Mouse (Mus musculus): Measurements from ENCODE around the gene Adi1.

DNA sequence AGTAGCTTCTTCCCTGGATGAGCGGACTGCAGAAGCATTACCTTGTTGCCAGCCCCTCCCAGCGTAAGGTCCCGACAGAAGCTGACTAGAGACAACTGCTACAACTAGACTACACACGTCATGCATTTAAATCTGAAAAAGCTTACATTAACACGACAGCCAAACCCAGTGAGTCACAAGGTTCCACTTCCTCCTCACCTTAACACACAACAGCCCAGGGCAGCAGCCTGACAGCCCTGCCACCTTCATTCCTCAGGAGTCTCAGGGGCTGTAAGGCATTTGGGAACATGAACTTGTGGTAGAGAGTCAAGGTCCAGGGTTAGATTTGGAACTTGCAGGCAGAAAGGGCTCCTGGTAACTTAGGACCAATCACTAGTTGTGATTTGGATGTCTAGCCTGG is 52.0 kb downstream of the Adi1 start:
- TF ChIP-seq GATA1 (IDR thresholded peaks at IDR 0.05; ENCODE audit: low read depth, low read length) (no peak), GABPA (IDR thresholded peaks at IDR 0.05; ENCODE audit: low read depth, low read length) (no peak), MAFK (IDR thresholded peaks at IDR 0.05; ENCODE audit: borderline replicate concordance, low read depth, low read length) (no peak), RCOR1 (IDR thresholded peaks at IDR 0.05; ENCODE audit: low read depth, low read length) (no peak)

Data from MEL (cell line).